Mouse (Mus musculus) liver, adult (tissue): ENCODE measurements around the gene Trim44.

Experiments used
- GATA4 ChIP-seq: IDR thresholded peaks from 2 replicates; pipeline ENCODE4 v1.6.1; 2014; ENCODE audit warnings: mild to moderate bottlenecking, low read length; ENCODE audit not compliant: insufficient replicate concordance

Gene Trim44

GRCm38 (mm10) chr2:102426434-102426833 lies 18.8 kb upstream of the Trim44 start:
- no peak for TF ChIP-seq GATA4

DNA sequence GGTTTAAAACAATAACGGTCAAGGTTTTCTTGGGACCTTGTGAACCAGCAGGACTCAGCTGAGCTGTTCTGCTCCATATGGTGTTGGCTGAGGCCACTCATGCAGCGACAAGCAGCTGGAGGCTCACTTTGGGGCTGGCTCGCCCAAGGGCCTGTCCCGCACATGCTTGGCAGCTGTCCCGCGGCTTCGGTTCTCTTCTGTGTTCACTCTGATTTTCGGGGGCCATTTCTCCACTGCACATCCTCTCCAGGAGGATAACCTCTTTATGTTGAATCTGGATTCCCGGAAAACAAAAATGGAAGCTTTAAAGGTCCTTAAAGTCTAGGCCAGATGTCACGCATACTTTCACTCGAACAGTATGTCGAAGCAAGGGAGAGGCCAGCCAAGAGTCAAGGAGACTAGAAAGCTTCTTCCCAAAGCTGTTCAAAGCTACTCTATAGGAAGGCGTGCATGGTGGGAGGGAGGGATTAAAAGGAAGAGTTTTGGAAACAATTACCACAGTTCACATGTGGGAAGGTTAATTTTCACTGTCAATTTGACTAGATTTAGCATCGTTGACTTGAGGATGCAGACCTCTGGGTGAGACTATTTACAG lies 8.6 kb upstream of the Trim44 start:
- no peak for TF ChIP-seq GATA4

DNA sequence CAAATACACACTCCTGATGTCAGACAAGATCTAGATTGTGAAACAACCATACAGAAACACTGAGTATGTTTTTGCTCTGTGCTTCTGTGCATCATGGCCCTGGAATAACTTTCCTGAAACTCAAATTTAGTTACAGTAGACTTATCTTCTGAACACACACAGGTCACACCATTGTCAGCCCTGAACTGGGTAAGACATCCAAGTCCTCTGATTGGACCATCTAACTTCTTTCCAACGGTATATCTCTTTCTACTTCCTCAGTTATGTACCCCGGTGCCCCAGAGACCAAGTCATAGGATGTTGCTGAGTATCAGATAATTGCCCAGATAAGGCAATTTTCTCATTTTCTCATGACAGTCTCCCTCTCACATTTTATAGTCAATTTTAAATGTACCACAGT lies 5.1 kb upstream of the Trim44 start:
- no peak for TF ChIP-seq GATA4

GRCm38 (mm10) chr2:102410615-102411014 lies 3.0 kb upstream of the Trim44 start:
- TF ChIP-seq GATA4, result no peak

DNA sequence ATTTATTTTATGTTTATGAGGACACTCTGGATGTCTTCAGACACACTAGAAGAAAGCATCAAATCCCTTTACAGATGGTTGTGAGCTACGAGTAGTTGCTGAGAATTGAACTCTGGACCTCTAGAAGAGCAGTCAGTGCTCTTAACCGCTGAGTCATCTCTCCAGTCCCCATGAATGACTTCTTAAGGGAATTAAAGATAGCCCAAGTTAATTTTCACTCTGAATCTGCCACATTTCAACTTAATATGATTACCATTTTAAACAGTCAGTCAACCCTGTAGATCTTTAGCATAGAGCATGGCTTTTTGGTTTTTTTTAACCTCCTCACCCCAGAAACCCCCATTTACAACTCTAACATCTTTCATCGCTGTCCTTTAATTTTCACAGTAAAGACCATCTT lies 2.1 kb upstream of the Trim44 start:
- no peak for TF ChIP-seq GATA4

DNA sequence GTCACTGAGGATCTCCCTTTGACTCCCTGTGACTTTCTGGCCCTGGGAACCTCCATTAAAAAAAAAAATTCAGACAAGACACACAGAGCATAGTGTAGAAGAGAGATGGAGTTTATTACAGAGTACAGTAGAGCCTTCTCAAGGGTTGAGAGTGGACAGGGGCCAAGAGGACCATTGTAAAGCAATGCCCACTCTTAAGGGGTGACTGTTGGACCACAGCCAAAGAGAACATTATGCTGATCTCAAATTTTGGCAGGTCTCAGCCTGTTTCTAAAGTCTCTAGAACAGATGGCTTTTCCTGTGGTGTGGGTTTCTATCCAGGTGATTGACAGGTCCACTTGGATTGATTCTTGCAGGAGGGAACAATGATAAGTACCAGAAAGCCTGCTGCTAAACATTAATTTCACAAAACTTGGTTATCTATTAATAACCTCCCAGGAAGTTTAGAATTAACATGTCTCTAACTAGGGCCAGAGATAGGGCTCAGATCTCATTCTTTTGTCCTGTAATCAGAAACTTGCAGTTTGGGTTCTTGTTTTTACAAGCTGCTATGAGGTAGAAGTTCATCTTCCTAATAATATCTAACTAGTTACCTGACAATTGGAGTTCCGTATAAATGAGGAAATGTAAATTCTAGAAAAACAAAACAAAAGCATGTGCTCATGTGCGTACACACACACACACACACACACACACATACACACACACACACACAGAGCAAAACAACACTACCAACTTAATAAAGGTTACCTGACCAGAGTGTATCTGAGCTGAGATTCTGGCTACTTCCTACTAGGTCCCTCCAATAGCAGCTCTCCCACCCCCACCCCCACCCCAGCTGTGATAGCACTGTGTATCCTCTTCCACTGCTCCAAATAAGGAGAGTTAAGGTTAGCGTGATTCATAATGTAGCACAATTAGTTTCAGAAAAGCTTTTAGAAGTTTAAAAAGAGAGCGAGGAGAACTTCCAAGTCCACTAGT lies 1.0 kb downstream of the Trim44 start:
- no peak for TF ChIP-seq GATA4

GRCm38 (mm10) chr2:102403982-102404381 lies 3.6 kb downstream of the Trim44 start:
- TF ChIP-seq GATA4, result no peak

- TF ChIP-seq GATA4, result no peak
Observed at GRCm38 (mm10) chr2:102403306-102403705, 4.3 kb downstream of the Trim44 start.

GRCm38 (mm10) chr2:102401352-102401692 lies 6.3 kb downstream of the Trim44 start:
- TF ChIP-seq GATA4, result no peak

- TF ChIP-seq GATA4, result peak; percentile 61; the same call in 1 of the 2 replicates
Observed at GRCm38 (mm10) chr2:102400605-102401351, 6.8 kb downstream of the Trim44 start.

GRCm38 (mm10) chr2:102399864-102400604 lies 7.6 kb downstream of the Trim44 start:
- TF ChIP-seq GATA4, result no peak

- TF ChIP-seq GATA4, result no peak
Observed at GRCm38 (mm10) chr2:102396493-102396892, 11.1 kb downstream of the Trim44 start.

GRCm38 (mm10) chr2:102393457-102393856 lies 14.2 kb downstream of the Trim44 start:
- no peak for TF ChIP-seq GATA4

DNA sequence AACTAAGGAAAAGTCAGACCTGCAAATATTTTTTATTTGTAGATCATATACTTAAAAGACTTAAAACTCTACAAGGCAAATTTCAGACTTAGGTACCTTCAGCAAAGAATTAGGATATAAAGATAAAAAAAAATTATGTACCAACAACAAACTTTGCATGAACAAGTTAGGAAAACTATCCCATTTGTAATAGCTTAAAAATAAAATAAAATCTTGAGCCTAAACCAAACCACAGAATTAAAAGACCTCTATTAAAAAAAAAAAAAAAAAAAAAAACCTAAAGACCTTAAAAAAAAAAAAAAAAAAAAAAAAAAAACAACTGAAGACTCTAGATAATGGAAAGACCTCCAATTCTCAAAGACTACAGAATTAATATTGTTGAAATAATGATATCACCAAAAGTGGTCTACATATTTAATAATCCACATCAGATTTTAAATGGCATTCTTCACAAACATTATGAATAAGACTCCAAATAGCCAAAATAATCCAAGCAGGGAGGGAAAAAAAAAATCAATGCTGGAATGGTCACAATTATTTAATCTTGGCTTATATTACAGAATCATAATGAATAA lies 22.2 kb downstream of the Trim44 start:
- TF ChIP-seq GATA4, result no peak

DNA sequence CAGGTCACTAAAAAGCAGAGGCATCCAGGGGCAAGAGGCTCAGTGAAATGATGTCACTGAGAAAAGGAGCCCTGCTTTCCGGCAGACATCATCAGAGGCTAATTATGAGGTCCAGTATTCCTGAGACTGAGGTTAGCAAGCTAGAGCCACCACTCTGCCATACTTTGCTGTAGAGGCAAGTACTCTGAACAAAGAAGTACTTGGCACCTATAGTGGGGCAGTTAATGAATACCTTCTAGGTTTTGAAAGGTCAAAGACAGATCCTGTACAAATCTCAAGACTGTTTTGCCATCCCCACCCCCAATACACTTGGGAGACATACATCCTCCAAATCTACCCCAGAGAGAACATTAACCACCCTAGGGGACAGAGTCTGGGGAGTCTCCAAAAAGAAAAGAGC lies 23.1 kb downstream of the Trim44 start:
- no peak for TF ChIP-seq GATA4
